Mouse (Mus musculus): ENCODE data around the gene Ctf2. TPM values are rescaled to one million over a fixed set of nuclear protein-coding genes. Genes with fewer than 3 reads are reported as not detected.

Gene Ctf2
- total and polyA plus RNA-seq, 3 experiments: 0.36 TPM; not detected in 2

DNA sequence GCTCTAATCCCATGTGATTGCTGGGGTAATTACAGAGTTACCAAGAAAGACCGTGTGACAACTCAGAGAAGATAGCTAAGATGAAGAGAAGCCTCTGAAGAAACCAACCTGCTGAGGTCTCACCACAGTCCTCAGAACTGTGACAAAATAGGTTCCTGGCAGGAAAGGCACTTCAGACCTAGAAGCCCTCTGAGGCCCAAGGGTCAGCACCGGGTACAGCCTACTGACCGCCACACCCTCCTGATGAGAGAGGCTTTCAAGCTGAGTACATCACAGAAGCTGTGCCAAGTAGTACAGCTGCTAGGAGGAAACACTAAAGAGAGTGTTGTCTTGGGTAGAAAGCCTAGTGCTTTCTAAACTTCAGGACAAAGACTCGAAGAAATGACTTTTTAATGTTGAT is 59.2 kb downstream of the Ctf2 start:
- TF ChIP-seq ZMIZ1 (IDR thresholded peaks at IDR 0.05; ENCODE audit: low read depth, low read length) (no peak), RAD21 (IDR thresholded peaks at IDR 0.05; ENCODE audit: low read depth, low read length) (no peak), MXI1 (IDR thresholded peaks at IDR 0.05; ENCODE audit: low read depth, low read length) (no peak), CHD2 (IDR thresholded peaks at IDR 0.05; ENCODE audit: low read length) (no peak), USF1 (IDR thresholded peaks at IDR 0.05; ENCODE audit: low read depth, low read length) (no peak), CHD1 (IDR thresholded peaks at IDR 0.05; ENCODE audit: low read depth, low read length) (no peak), HCFC1 (IDR thresholded peaks at IDR 0.05; ENCODE audit: low read depth, low read length) (no peak), TBP (conservative IDR thresholded peaks at IDR 0.05; ENCODE audit: low read depth, low read length) (no peak), BHLHE40 (IDR thresholded peaks at IDR 0.05; ENCODE audit: low read depth, low read length) (no peak), IRF4 (IDR thresholded peaks at IDR 0.05; ENCODE audit: low read depth, low read length) (no peak), JUND (conservative IDR thresholded peaks at IDR 0.05; ENCODE audit: low read depth, low read length) (no peak), MAFK (IDR thresholded peaks at IDR 0.05; ENCODE audit: insufficient replicate concordance, low read length) (no peak), JUN (IDR thresholded peaks at IDR 0.05; ENCODE audit: insufficient read depth, low read depth, low read length) (no peak), MEF2A (IDR thresholded peaks at IDR 0.05; ENCODE audit: borderline replicate concordance, low read depth, low read length) (no peak), UBTF (IDR thresholded peaks at IDR 0.05; ENCODE audit: low read depth, low read length) (no peak), ETS1 (conservative IDR thresholded peaks at IDR 0.05; ENCODE audit: low read depth, low read length) (no peak), ZNF384 (IDR thresholded peaks at IDR 0.05; ENCODE audit: low read depth, low read length) (no peak)
- DNase-seq (ENCODE audit: extremely low read depth): no peak
- H3K4me2 ChIP-seq (ENCODE audit: insufficient read depth, low read depth, poor library complexity, severe bottlenecking): no peak overlapping the region
- H3K36me3 ChIP-seq (replicated peaks in 1 of 2; ENCODE audit: control insufficient read depth in 1 of 2, insufficient read depth in 1 of 2, low read length in 1 of 2): peaks cover 0 to 8% of the 10 kb centered on the region in 2 experiments
- no peak overlapping the region for H3K9ac ChIP-seq (ENCODE audit: insufficient read depth, low read depth)
- no peaks in the 10 kb centered on the region for H3K79me2 ChIP-seq (replicated peaks; ENCODE audit: control insufficient read depth, extremely low read depth, insufficient read depth, poor library complexity, severe bottlenecking)
- H3K4me1 ChIP-seq (ENCODE audit: control insufficient read depth in 1 of 2, insufficient read depth in 2 of 2): no peaks in the 10 kb centered on the region
- no peaks in the 10 kb centered on the region for H3K9me3 ChIP-seq (replicated peaks; ENCODE audit: low read length)
- H3K4me3 ChIP-seq (replicated peaks in 1 of 3; ENCODE audit: low read depth in 2 of 3, low read length in 2 of 3, poor library complexity in 1 of 3): no peak overlapping the region
- no peaks in the 10 kb centered on the region for H3K27me3 ChIP-seq (replicated peaks)
- H3K27ac ChIP-seq (ENCODE audit: insufficient read depth, low read depth): no peak overlapping the region
- in situ Hi-C loops (cut with MboI; ENCODE audit: low pct_ligation_motif_present, low pct_unique_long_range_greater_than_20kb, low sequenced_read_pairs): loop anchor here (10.0 kb wide), 1 partner anchor 568 kb away; no protein-coding TSS in a partner anchor
- dilution Hi-C loops (cut with MboI; ENCODE audit: extremely low pct_ligation_motif_present, extremely low pct_unique_long_range_greater_than_20kb, low sequenced_read_pairs): no loop called here

DNA sequence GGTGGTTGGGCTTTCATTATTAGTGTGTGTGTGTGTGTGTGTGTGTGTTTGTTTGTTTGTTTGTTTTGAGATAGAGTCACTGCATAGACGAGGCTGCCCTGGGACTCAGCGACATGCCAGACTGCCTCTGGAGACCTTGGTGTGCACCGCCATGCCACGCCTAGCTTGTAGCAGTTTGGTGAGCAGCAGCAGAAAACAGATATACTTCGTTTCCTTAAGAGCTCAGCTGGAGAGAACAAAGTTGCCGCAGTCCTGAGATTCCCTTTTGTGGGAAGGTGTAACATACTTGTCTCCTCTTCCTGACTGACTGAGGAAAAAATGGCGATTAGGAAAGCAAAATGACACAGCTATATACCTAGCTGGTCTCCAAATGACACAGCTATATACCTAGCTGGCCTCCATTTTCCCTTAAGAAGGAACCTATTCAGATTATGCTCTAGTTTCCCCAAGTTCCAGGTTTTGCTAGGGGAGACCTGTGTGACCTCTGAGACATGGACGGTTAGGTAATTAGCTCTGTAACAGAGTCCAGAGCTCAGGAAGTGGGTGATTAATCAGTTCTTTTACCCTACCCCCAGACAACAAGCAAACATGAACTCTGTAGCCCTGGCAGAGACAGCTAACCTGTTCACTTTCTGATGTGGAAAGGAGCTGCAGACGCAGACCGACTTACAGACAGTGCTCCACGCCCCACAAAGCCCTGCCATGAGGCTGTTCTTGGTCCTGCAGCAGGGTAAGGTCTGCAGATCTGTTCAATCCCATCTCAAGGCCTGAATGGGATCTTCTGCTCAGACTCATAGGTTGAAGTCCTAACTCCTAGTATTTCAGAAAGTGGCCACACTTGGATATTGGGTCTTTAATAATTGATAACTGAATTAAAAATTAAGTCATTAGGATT is 59.8 kb downstream of the Ctf2 start:
- H3K9ac ChIP-seq (ENCODE audit: insufficient read depth, low read depth): no peak overlapping the region
- in situ Hi-C loops (cut with MboI; ENCODE audit: low pct_ligation_motif_present, low pct_unique_long_range_greater_than_20kb, low sequenced_read_pairs): loop anchor here (10.0 kb wide), 1 partner anchor 567 kb away; no protein-coding TSS in a partner anchor
- no peak overlapping the region for H3K27ac ChIP-seq (ENCODE audit: insufficient read depth, low read depth)
- peaks cover 0 to 7% of the 10 kb centered on the region in 2 experiments for H3K36me3 ChIP-seq (replicated peaks in 1 of 2; ENCODE audit: control insufficient read depth in 1 of 2, insufficient read depth in 1 of 2, low read length in 1 of 2)
- TF ChIP-seq CHD1 (IDR thresholded peaks at IDR 0.05; ENCODE audit: low read depth, low read length) (no peak), MEF2A (IDR thresholded peaks at IDR 0.05; ENCODE audit: borderline replicate concordance, low read depth, low read length) (no peak), HCFC1 (IDR thresholded peaks at IDR 0.05; ENCODE audit: low read depth, low read length) (no peak), ZNF384 (IDR thresholded peaks at IDR 0.05; ENCODE audit: low read depth, low read length) (no peak), NELFE (IDR thresholded peaks at IDR 0.05; ENCODE audit: low read depth, low read length) (no peak), ETS1 (conservative IDR thresholded peaks at IDR 0.05; ENCODE audit: low read depth, low read length) (no peak), MXI1 (IDR thresholded peaks at IDR 0.05; ENCODE audit: low read depth, low read length) (no peak), JUND (conservative IDR thresholded peaks at IDR 0.05; ENCODE audit: low read depth, low read length) (no peak), ZKSCAN1 (IDR thresholded peaks at IDR 0.05; ENCODE audit: borderline replicate concordance, low read depth, low read length) (no peak)
- no peak overlapping the region for H3K4me3 ChIP-seq (replicated peaks in 1 of 3; ENCODE audit: low read depth in 2 of 3, low read length in 2 of 3, poor library complexity in 1 of 3)
- H3K4me1 ChIP-seq (ENCODE audit: control insufficient read depth in 1 of 2, insufficient read depth in 2 of 2): no peaks in the 10 kb centered on the region
- no peaks in the 10 kb centered on the region for H3K79me2 ChIP-seq (replicated peaks; ENCODE audit: control insufficient read depth, extremely low read depth, insufficient read depth, poor library complexity, severe bottlenecking)
- no peak for DNase-seq (ENCODE audit: extremely low read depth)
- dilution Hi-C loops (cut with MboI; ENCODE audit: extremely low pct_ligation_motif_present, extremely low pct_unique_long_range_greater_than_20kb, low sequenced_read_pairs): no loop called here
- H3K9me3 ChIP-seq (replicated peaks; ENCODE audit: low read length): no peaks in the 10 kb centered on the region
- no peak overlapping the region for H3K4me2 ChIP-seq (ENCODE audit: insufficient read depth, low read depth, poor library complexity, severe bottlenecking)
- no peaks in the 10 kb centered on the region for H3K27me3 ChIP-seq (replicated peaks)

All from CH12.LX (cell line).